Mouse (Mus musculus): ENCODE measurements around the gene Nkx1-2.

- no peak for TF ChIP-seq CTCF (conservative IDR thresholded peaks at IDR 0.05; ENCODE audit: insufficient read depth, insufficient read length, low read depth, low read length)
- no peak for TF ChIP-seq POLR2A (IDR thresholded peaks at IDR 0.05; ENCODE audit: low read depth, low read length)
These were observed 26.7 kb upstream of the Nkx1-2 start for GRCm38 (mm10) chr7:132626174-132626573.
